Mouse (Mus musculus): ENCODE data around the gene Pitpnm2.
A peak's percentile ranks its signal among the peaks of the same experiment; 100 is the strongest.

Pitpnm2 gene

GRCm38 (mm10) chr5:124247296-124247695 is 2.3 kb downstream of the Pitpnm2 start:
- no peak for DNase-seq

- no peak for DNase-seq
Observed at GRCm38 (mm10) chr5:124244885-124245284, 4.7 kb downstream of the Pitpnm2 start.

GRCm38 (mm10) chr5:124244449-124244848 is 5.1 kb downstream of the Pitpnm2 start:
- no peak for DNase-seq

GRCm38 (mm10) chr5:124243236-124243901 is 6.2 kb downstream of the Pitpnm2 start:
- no peak for DNase-seq

GRCm38 (mm10) chr5:124241686-124242444 is 7.7 kb downstream of the Pitpnm2 start:
- DNase-seq: no peak

GRCm38 (mm10) chr5:124240841-124241685 is 8.5 kb downstream of the Pitpnm2 start:
- DNase-seq: no peak

- DNase-seq: no peak
Observed at GRCm38 (mm10) chr5:124236180-124236579, 13.4 kb downstream of the Pitpnm2 start.

- DNase-seq: no peak
Observed at GRCm38 (mm10) chr5:124234778-124235177, 14.8 kb downstream of the Pitpnm2 start.

- DNase-seq: peak; percentile 58
Observed at GRCm38 (mm10) chr5:124233874-124234661, 15.5 kb downstream of the Pitpnm2 start.

GRCm38 (mm10) chr5:124233144-124233465 is 16.5 kb downstream of the Pitpnm2 start:
- DNase-seq: no peak

- no peak for DNase-seq
Observed at GRCm38 (mm10) chr5:124232360-124233143, 17.0 kb downstream of the Pitpnm2 start.

- no peak for DNase-seq
Observed at GRCm38 (mm10) chr5:124230461-124230860, 19.1 kb downstream of the Pitpnm2 start.

- no peak for DNase-seq
Observed at GRCm38 (mm10) chr5:124227193-124227592, 22.4 kb downstream of the Pitpnm2 start.

- no peak for DNase-seq
Observed at GRCm38 (mm10) chr5:124226494-124226893, 23.1 kb downstream of the Pitpnm2 start.

GRCm38 (mm10) chr5:124225891-124226290 is 23.7 kb downstream of the Pitpnm2 start:
- no peak for DNase-seq

GRCm38 (mm10) chr5:124224321-124225092 is 25.1 kb downstream of the Pitpnm2 start:
- DNase-seq: no peak

- DNase-seq: no peak
Observed at GRCm38 (mm10) chr5:124223574-124223973, 26.0 kb downstream of the Pitpnm2 start.

GRCm38 (mm10) chr5:124222696-124223095 is 26.9 kb downstream of the Pitpnm2 start:
- no peak for DNase-seq

- no peak for DNase-seq
Observed at GRCm38 (mm10) chr5:124221736-124222040, 27.9 kb downstream of the Pitpnm2 start.

- peak; percentile 66 for DNase-seq
Observed at GRCm38 (mm10) chr5:124221037-124221735, 28.4 kb downstream of the Pitpnm2 start.

- DNase-seq: no peak
Observed at GRCm38 (mm10) chr5:124220551-124220950, 29.0 kb downstream of the Pitpnm2 start.

Measured in cerebellum, adult 9-10 months (tissue).